Mouse (Mus musculus) spleen, postnatal 36 days (tissue): ENCODE measurements at regions not wholly inside any gene's neighbourhood (a gene's known extent, or its start where the extent isn't known, plus 50 kb on each side); places are given as distances from the start of the nearest gene placed in this dataset.
"Not testable (repeated sequence)": the region's sequence is repeated elsewhere in the genome, so short reads cannot be mapped to it uniquely, and the experiment has no call there.

Experiments used
- DNase-seq, 2 experiments: peaks; one replicate each; pipeline ENCODE4 v3.0.0; 2022; ENCODE audit warnings: low spot score in 2 of 2, mixed read lengths in 1 of 2

GRCm38 (mm10) chr11:22573166-22573565 lies 61.3 kb downstream of the Tmem17 start:
- no peak for DNase-seq

GRCm38 (mm10) chr11:22573802-22574201 lies 61.9 kb downstream of the Tmem17 start:
- DNase-seq, result no peak

GRCm38 (mm10) chr11:22574506-22574905 lies 62.6 kb downstream of the Tmem17 start:
- no peak for DNase-seq

GRCm38 (mm10) chr11:22584100-22584487 lies 72.2 kb downstream of the Tmem17 start:
- no peak for DNase-seq

GRCm38 (mm10) chr11:22584488-22585158 lies 72.7 kb downstream of the Tmem17 start:
- peak; percentile 24 to 30 for DNase-seq

GRCm38 (mm10) chr11:22587691-22588241 lies 75.9 kb downstream of the Tmem17 start:
- DNase-seq, result no peak

GRCm38 (mm10) chr11:22588546-22588945 lies 76.7 kb downstream of the Tmem17 start:
- no peak for DNase-seq

GRCm38 (mm10) chr11:22589901-22590300 lies 78.0 kb downstream of the Tmem17 start:
- DNase-seq, result no peak

- DNase-seq, result not testable (repeated sequence)
Observed at GRCm38 (mm10) chr11:22591050-22591449, 79.2 kb downstream of the Tmem17 start.

GRCm38 (mm10) chr11:22592706-22593105 lies 80.8 kb downstream of the Tmem17 start:
- no peak for DNase-seq

GRCm38 (mm10) chr11:22596076-22596804 lies 84.4 kb downstream of the Tmem17 start:
- no peak for DNase-seq

- no peak for DNase-seq
Observed at GRCm38 (mm10) chr11:22596805-22597149, 84.9 kb downstream of the Tmem17 start.

GRCm38 (mm10) chr11:22600370-22600769 lies 88.5 kb downstream of the Tmem17 start:
- DNase-seq, result no peak

GRCm38 (mm10) chr11:22601977-22602376 lies 90.1 kb downstream of the Tmem17 start:
- no peak for DNase-seq

GRCm38 (mm10) chr11:22602610-22603009 lies 90.7 kb downstream of the Tmem17 start:
- no peak for DNase-seq

- DNase-seq, result no peak
Observed at GRCm38 (mm10) chr11:22603397-22603796, 91.5 kb downstream of the Tmem17 start.

GRCm38 (mm10) chr11:22606380-22606779 lies 94.5 kb downstream of the Tmem17 start:
- DNase-seq, result no peak

- DNase-seq, result no peak
Observed at GRCm38 (mm10) chr11:22607645-22608044, 95.8 kb downstream of the Tmem17 start.

- no peak for DNase-seq
Observed at GRCm38 (mm10) chr11:22608945-22609344, 97.1 kb downstream of the Tmem17 start.

- DNase-seq, result no peak
Observed at GRCm38 (mm10) chr11:22610433-22611101, 98.7 kb downstream of the Tmem17 start.

GRCm38 (mm10) chr11:22611102-22611869 lies 99.4 kb downstream of the Tmem17 start:
- no peak for DNase-seq

GRCm38 (mm10) chr11:22613500-22613899 lies 101.6 kb downstream of the Tmem17 start:
- DNase-seq, result no peak
